Mouse (Mus musculus) heart, adult 2 months (tissue): Measurements from ENCODE around the gene Med16.

ENCODE experiments used
- CTCF ChIP-seq: fragments of 200-600 bp; IDR thresholded peaks from 2 replicates; pipeline ENCODE4 v1.8.1; 2022; ENCODE audit warnings: antibody characterized with exemption, mild to moderate bottlenecking, moderate library complexity
- POLR2A ChIP-seq: fragments of 200-500 bp; IDR thresholded peaks from 2 replicates; pipeline ENCODE4 v1.6.1; 2011; ENCODE audit warnings: mild to moderate bottlenecking, low read depth, low read length, control low read depth; ENCODE audit not compliant: insufficient read depth

GRCm38 (mm10) chr10:79933861-79934260 is 25.1 kb upstream of the Med16 start:
- TF ChIP-seq CTCF (no peak), POLR2A (no peak)
